Mouse (Mus musculus) urinary bladder, postnatal 36 days (tissue): ENCODE measurements around the gene Gtdc1.
"Not testable (repeated sequence)": the region's sequence is repeated elsewhere in the genome, so short reads cannot be mapped to it uniquely, and the experiment has no call there.

Source experiments
- DNase-seq, 2 experiments: peaks; one replicate each; pipeline ENCODE4 v3.0.0; 2022; ENCODE audit warnings: low spot score in 2 of 2, mixed read lengths in 1 of 2

The Gtdc1 gene

GRCm38 (mm10) chr2:44780961-44781360 lies 146.5 kb downstream of the Gtdc1 start:
- DNase-seq, result no peak

GRCm38 (mm10) chr2:44763898-44764297 lies 163.6 kb downstream of the Gtdc1 start:
- DNase-seq, result no peak

- no peak for DNase-seq
Observed at GRCm38 (mm10) chr2:44736618-44737017, 190.8 kb downstream of the Gtdc1 start.

GRCm38 (mm10) chr2:44721461-44721860 lies 206.0 kb downstream of the Gtdc1 start:
- no peak for DNase-seq

- DNase-seq, result no peak
Observed at GRCm38 (mm10) chr2:44705883-44706615, 221.4 kb downstream of the Gtdc1 start.

GRCm38 (mm10) chr2:44700276-44700675 lies 227.2 kb downstream of the Gtdc1 start:
- no peak for DNase-seq

GRCm38 (mm10) chr2:44696441-44696840 lies 231.0 kb downstream of the Gtdc1 start:
- no peak for DNase-seq

GRCm38 (mm10) chr2:44693898-44694297 lies 233.6 kb downstream of the Gtdc1 start:
- DNase-seq, result no peak

- no peak for DNase-seq
Observed at GRCm38 (mm10) chr2:44664049-44664448, 263.4 kb downstream of the Gtdc1 start.

GRCm38 (mm10) chr2:44659870-44660269 lies 267.6 kb downstream of the Gtdc1 start:
- DNase-seq, result no peak

- DNase-seq, result no peak
Observed at GRCm38 (mm10) chr2:44659011-44659410, 268.4 kb downstream of the Gtdc1 start.

- no peak for DNase-seq
Observed at GRCm38 (mm10) chr2:44648537-44648936, 278.9 kb downstream of the Gtdc1 start.

- DNase-seq, result no peak
Observed at GRCm38 (mm10) chr2:44646398-44646797, 281.1 kb downstream of the Gtdc1 start.

GRCm38 (mm10) chr2:44639370-44639769 lies 288.1 kb downstream of the Gtdc1 start:
- no peak for DNase-seq

GRCm38 (mm10) chr2:44638157-44638556 lies 289.3 kb downstream of the Gtdc1 start:
- no peak for DNase-seq

- DNase-seq, result no peak
Observed at GRCm38 (mm10) chr2:44633971-44634370, 293.5 kb downstream of the Gtdc1 start.

- DNase-seq, result no peak
Observed at GRCm38 (mm10) chr2:44633064-44633463, 294.4 kb downstream of the Gtdc1 start.

- DNase-seq, result no peak
Observed at GRCm38 (mm10) chr2:44632584-44632983, 294.9 kb downstream of the Gtdc1 start.

- no peak for DNase-seq
Observed at GRCm38 (mm10) chr2:44631064-44631463, 296.4 kb downstream of the Gtdc1 start.

- no peak for DNase-seq
Observed at GRCm38 (mm10) chr2:44628778-44629177, 298.7 kb downstream of the Gtdc1 start.

GRCm38 (mm10) chr2:44625154-44625553 lies 302.3 kb downstream of the Gtdc1 start:
- DNase-seq, result no peak

- no peak for DNase-seq
Observed at GRCm38 (mm10) chr2:44622471-44622870, 305.0 kb downstream of the Gtdc1 start.

- DNase-seq, result not testable (repeated sequence)
Observed at GRCm38 (mm10) chr2:44599653-44600052, 327.8 kb downstream of the Gtdc1 start.

- DNase-seq, result no peak
Observed at GRCm38 (mm10) chr2:44594276-44594675, 333.2 kb downstream of the Gtdc1 start.
